ENCODE assay signal across 15 mouse cellular contexts in the genomic region with DNA sequence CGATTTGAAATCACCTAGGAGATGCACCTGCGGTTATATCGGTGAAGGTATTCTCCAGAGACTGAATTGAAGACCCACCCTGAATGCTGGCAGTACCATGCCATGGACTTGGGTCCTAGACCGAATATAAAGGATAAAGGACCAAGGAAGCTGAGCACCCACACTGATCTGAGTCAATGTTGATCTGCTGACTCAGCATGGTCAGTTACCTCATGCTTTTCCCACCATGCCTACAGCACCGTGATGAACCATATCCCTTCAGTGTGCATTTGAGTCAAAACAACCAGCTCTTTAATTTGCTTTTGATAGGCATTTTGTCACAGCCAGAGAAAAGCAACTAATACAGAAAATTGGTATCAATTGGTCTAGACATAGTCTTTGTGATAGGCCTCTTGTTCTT.
"Had no signal": no experiment of that assay in that cellular context is flagged by ENCODE, and none has a peak within 500 bp of the region (broad histone marks: within the 10 kb centered on the region; RNA-seq: fewer than 3 reads in every experiment).

No protein-coding gene starts in this region.

- H3K9ac ChIP-seq: lung, embryonic 14.5 days; midbrain, embryonic 12.5 days; neural tube, embryonic 12.5 days; stomach, embryonic 15.5 days had no signal

- H3K4me1 ChIP-seq: midbrain, embryonic 10.5 days; midbrain, embryonic 12.5 days; neural tube, embryonic 12.5 days; stomach, embryonic 15.5 days had no signal

- H3K9me3 ChIP-seq: midbrain, embryonic 10.5 days; midbrain, embryonic 12.5 days; neural tube, embryonic 12.5 days; stomach, embryonic 15.5 days had no signal

- H3K27ac ChIP-seq: midbrain, embryonic 10.5 days; midbrain, embryonic 12.5 days; neural tube, embryonic 12.5 days; stomach, embryonic 15.5 days; stomach, postnatal 0 days had no signal

- DNase-seq: lung, adult 18-20 months; lung, embryonic 14.5 days; lung, postnatal 10 days; lung, postnatal 4 days; midbrain, embryonic 14.5 days; right cerebral cortex, postnatal 14 days; thymus, adult 2 months; thymus, postnatal 25 days; thymus, postnatal 4 days had no signal

- H3K4me3 ChIP-seq: midbrain, embryonic 10.5 days; midbrain, embryonic 12.5 days; myocyte; neural tube, embryonic 12.5 days; stomach, embryonic 15.5 days had no signal

- H3K27me3 ChIP-seq: midbrain, embryonic 12.5 days; neural tube, embryonic 12.5 days; stomach, embryonic 15.5 days had no signal

- H3K36me3 ChIP-seq: midbrain, embryonic 10.5 days; midbrain, embryonic 12.5 days; neural tube, embryonic 12.5 days; stomach, embryonic 15.5 days had no signal
